Mouse (Mus musculus) neural tube, embryonic 14.5 days (tissue): Measurements from ENCODE around the gene Rasgrp1. TPM values are rescaled to one million over a fixed set of nuclear protein-coding genes. Genes with fewer than 3 reads are reported as not detected.

Source experiments
- ATAC-seq: fragments of 200-750 bp; cut with Nextera tagmentation; 2 replicates; pipeline ENCODE4 v1.8.0; 2017; ENCODE audit warnings: low read depth, mild to moderate bottlenecking, moderate TSS enrichment, moderate library complexity
- H3K27ac ChIP-seq: fragments of 300-500 bp; sonication (generic); 2 replicates; pipeline ENCODE4 v1.5.1; 2014; ENCODE audit warnings: low read depth, mild to moderate bottlenecking, control low read depth, low read length, moderate library complexity, mixed read lengths
- H3K27me3 ChIP-seq: fragments of 300-500 bp; sonication (generic); 2 replicates; pipeline ENCODE4 v1.6.1; 2014; ENCODE audit warnings: low read length; ENCODE audit not compliant: control insufficient read depth, insufficient read depth
- H3K36me3 ChIP-seq: fragments of 300-500 bp; sonication (generic); 2 replicates; pipeline ENCODE4 v1.6.1; 2014; ENCODE audit warnings: low read length, mixed read lengths; ENCODE audit not compliant: control insufficient read depth, insufficient read depth
- H3K4me1 ChIP-seq: fragments of 300-500 bp; sonication (generic); 2 replicates; pipeline ENCODE4 v1.6.1; 2014; ENCODE audit warnings: low read length; ENCODE audit not compliant: control insufficient read depth, insufficient read depth
- H3K4me2 ChIP-seq: fragments of 300-500 bp; sonication (generic); 2 replicates; pipeline ENCODE4 v1.6.1; 2014; ENCODE audit warnings: mild to moderate bottlenecking, low read depth, low read length, control low read depth
- H3K4me3 ChIP-seq: fragments of 300-500 bp; sonication (generic); 2 replicates; pipeline ENCODE4 v1.5.1; 2014; ENCODE audit warnings: low read depth, low read length, control low read depth, mixed read lengths
- H3K9ac ChIP-seq: fragments of 300-500 bp; sonication (generic); replicated peaks from 2 replicates; pipeline ENCODE4 v1.6.1; 2014; ENCODE audit warnings: low read depth, mild to moderate bottlenecking, control low read depth, low read length, mixed read lengths
- H3K9me3 ChIP-seq: fragments of 300-500 bp; sonication (generic); 2 replicates; pipeline ENCODE4 v1.6.1; 2016; ENCODE audit warnings: low read length; ENCODE audit not compliant: control insufficient read depth
- WGBS: fragments of 180-500 bp; shearing (Covaris S2); extraction: QIAGEN DNeasy Blood & Tissue Kit; methylation state at CpG from one replicate; pipeline ENCODE4 v1.1.7; 2014; 5-methylcytosine and 5-hydroxymethylcytosine counted together
- polyA plus RNA-seq: library from polyadenylated mRNA; unstranded; fragments of >200 nt; fragmentation: Nextera tagmentation; extraction: Ambion mirVana; gene quantifications from 2 replicates; pipeline ENCODE4 v1.2.1, GENCODE M21; 2014

The Rasgrp1 gene
- polyA plus RNA-seq, 1 experiment from 2014 or later, result 2.4 TPM

GRCm38 (mm10) chr2:117299596-117300448 lies 43.0 kb downstream of the Rasgrp1 start:
- H3K4me2 ChIP-seq, result no peak overlapping the region
- H3K27me3 ChIP-seq, result no peaks in the 10 kb centered on the region
- H3K9ac ChIP-seq, result no peak overlapping the region
- H3K9me3 ChIP-seq, result no peaks in the 10 kb centered on the region
- no peaks in the 10 kb centered on the region for H3K4me1 ChIP-seq
- H3K4me3 ChIP-seq, result no peak overlapping the region
- 89% methylated on average over 16 of the region's 16 CpGs for WGBS
- no peak for ATAC-seq
- no peak overlapping the region for H3K27ac ChIP-seq
- H3K36me3 ChIP-seq, result no peaks in the 10 kb centered on the region

GRCm38 (mm10) chr2:117288291-117288690 lies 54.5 kb downstream of the Rasgrp1 start:
- Histone ChIP-seq H3K9me3 (no peaks in the 10 kb centered on the region), H3K4me1 (no peaks in the 10 kb centered on the region), H3K9ac (no peak overlapping the region), H3K4me3 (no peak overlapping the region), H3K27ac (no peak overlapping the region), H3K4me2 (no peak overlapping the region), H3K27me3 (no peaks in the 10 kb centered on the region), H3K36me3 (no peaks in the 10 kb centered on the region)
- WGBS, result 92% methylated on average over 7 of the region's 7 CpGs
- no peak for ATAC-seq

GRCm38 (mm10) chr2:117263786-117264408 lies 78.9 kb downstream of the Rasgrp1 start:
- no peaks in the 10 kb centered on the region for H3K27me3 ChIP-seq
- WGBS, result 75% methylated on average over 11 of the region's 11 CpGs
- peak; percentile 85; the same call in 1 of the 2 replicates for ATAC-seq
- H3K36me3 ChIP-seq, result peaks cover 24% of the 10 kb centered on the region
- no peak overlapping the region for H3K27ac ChIP-seq
- H3K9ac ChIP-seq, result no peak overlapping the region
- no peak overlapping the region for H3K4me2 ChIP-seq
- H3K9me3 ChIP-seq, result no peaks in the 10 kb centered on the region
- no peak overlapping the region for H3K4me3 ChIP-seq
- H3K4me1 ChIP-seq, result no peaks in the 10 kb centered on the region

DNA sequence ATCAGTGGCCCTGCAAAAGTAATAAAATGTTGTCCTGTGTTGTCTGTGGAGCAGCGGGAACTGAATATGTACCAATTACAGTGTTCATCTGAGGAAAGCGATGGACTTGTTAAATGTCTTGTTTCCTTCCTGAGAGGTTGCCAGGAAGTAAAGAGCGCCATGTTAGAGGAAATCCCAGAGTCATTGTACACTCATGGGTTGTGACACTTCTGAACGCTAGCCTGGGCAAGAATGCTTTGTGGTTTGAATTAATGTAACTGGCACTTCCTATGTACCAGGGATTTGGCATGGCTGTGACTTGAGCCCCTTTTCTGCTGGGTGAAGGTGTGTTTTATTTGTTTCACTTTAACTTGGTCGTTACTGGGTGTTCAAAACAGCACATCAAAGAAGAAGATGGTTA lies 80.6 kb downstream of the Rasgrp1 start:
- no peak for ATAC-seq
- 93% methylated on average over 5 of the region's 5 CpGs for WGBS
- Histone ChIP-seq H3K27ac (no peak overlapping the region), H3K4me3 (no peak overlapping the region), H3K4me1 (no peaks in the 10 kb centered on the region), H3K27me3 (no peaks in the 10 kb centered on the region), H3K4me2 (no peak overlapping the region), H3K9ac (no peak overlapping the region), H3K9me3 (no peaks in the 10 kb centered on the region), H3K36me3 (peaks cover 13% of the 10 kb centered on the region)

GRCm38 (mm10) chr2:117257617-117258016 lies 85.2 kb downstream of the Rasgrp1 start:
- no peak overlapping the region for H3K4me3 ChIP-seq
- no peaks in the 10 kb centered on the region for H3K4me1 ChIP-seq
- H3K27ac ChIP-seq, result no peak overlapping the region
- H3K9ac ChIP-seq, result no peak overlapping the region
- no peak overlapping the region for H3K4me2 ChIP-seq
- no peaks in the 10 kb centered on the region for H3K27me3 ChIP-seq
- peaks cover 6% of the 10 kb centered on the region; the same call in 1 of the 2 replicates for H3K36me3 ChIP-seq
- WGBS, result 90% methylated on average over 1 of the region's 1 CpGs
- H3K9me3 ChIP-seq, result no peaks in the 10 kb centered on the region
- no peak for ATAC-seq

GRCm38 (mm10) chr2:117255415-117255814 lies 87.4 kb downstream of the Rasgrp1 start:
- H3K9ac ChIP-seq, result no peak overlapping the region
- peaks cover 8% of the 10 kb centered on the region; the same call in 1 of the 2 replicates for H3K4me1 ChIP-seq
- H3K36me3 ChIP-seq, result peaks cover 6% of the 10 kb centered on the region; the same call in 1 of the 2 replicates
- H3K4me3 ChIP-seq, result no peak overlapping the region
- H3K9me3 ChIP-seq, result no peaks in the 10 kb centered on the region
- H3K27me3 ChIP-seq, result no peaks in the 10 kb centered on the region
- H3K27ac ChIP-seq, result no peak overlapping the region
- ATAC-seq, result no peak
- 95% methylated on average over 2 of the region's 2 CpGs for WGBS
- no peak overlapping the region for H3K4me2 ChIP-seq

GRCm38 (mm10) chr2:117250001-117250510 lies 92.7 kb downstream of the Rasgrp1 start:
- Histone ChIP-seq H3K27me3 (no peaks in the 10 kb centered on the region; the same call in 1 of the 2 replicates), H3K4me3 (peak overlapping the region; percentile 76), H3K36me3 (no peaks in the 10 kb centered on the region), H3K9ac (peak overlapping the region; percentile 76), H3K9me3 (no peaks in the 10 kb centered on the region), H3K4me2 (peak overlapping the region; percentile 76), H3K4me1 (peaks cover 10% of the 10 kb centered on the region; the same call in 1 of the 2 replicates), H3K27ac (peak overlapping the region; percentile 86)
- ATAC-seq, result 0 out of 2 replicates have a peak, but pooled peaks have one; percentile 33
- 0% methylated on average over 24 of the region's 24 CpGs for WGBS

DNA sequence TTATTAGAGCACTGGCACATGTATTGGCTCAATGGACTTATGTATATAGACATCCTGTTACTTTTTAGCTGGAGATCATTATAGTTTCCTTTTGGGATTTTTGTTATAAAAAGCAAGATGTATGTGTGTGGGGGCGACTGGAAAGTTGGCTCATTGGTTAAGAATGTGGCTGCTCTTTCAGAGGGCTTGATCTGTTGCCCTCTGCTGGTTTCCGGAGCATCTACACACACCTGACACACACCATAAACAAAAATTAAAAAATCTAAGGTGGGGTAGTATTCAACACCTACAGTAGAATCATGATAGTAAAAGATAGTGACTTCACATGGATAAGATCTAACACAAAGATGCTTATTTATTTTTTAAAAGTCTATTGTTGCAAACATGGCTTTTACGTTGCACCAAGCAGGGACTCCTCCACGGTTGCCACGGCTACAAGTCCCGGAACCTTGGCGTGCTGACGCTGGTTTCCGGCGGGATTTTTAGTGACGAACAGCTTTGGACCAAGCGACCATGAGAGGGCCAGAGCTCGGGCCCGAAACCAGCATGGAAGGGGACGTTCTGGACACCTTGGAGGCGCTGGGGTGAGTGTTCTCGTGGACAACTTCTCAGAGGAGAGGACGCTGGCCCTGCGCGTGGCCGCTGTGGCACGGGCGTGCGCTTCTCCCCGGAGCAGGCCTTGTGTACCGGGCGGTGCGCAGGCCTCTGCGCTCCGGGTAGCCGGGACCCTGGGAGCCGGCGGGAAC lies 93.4 kb downstream of the Rasgrp1 start, which contains the start of gene Fam98b:
Gene Fam98b (plus strand): TSS at position 485 of the 746 bp plus-strand sequence.
- under 1% methylated on average over 33 of the region's 33 CpGs for WGBS
- no peaks in the 10 kb centered on the region for H3K36me3 ChIP-seq
- H3K27me3 ChIP-seq, result no peaks in the 10 kb centered on the region; the same call in 1 of the 2 replicates
- peaks cover 10% of the 10 kb centered on the region; the same call in 1 of the 2 replicates for H3K4me1 ChIP-seq
- ATAC-seq, result peak; percentile 98
- peak within 1 kb of the TSS; percentile 76 for H3K9ac ChIP-seq
- peak within 1 kb of the TSS; percentile 76 for H3K4me3 ChIP-seq
- H3K9me3 ChIP-seq, result no peaks in the 10 kb centered on the region
- peak within 1 kb of the TSS; percentile 76 for H3K4me2 ChIP-seq
- peak within 1 kb of the TSS; percentile 86 for H3K27ac ChIP-seq
